Mouse (Mus musculus) adrenal gland, postnatal 14 days (tissue): Measurements from ENCODE around the gene Aifm2. TPM values are rescaled to one million over a fixed set of nuclear protein-coding genes. Genes with fewer than 3 reads are reported as not detected.
A peak's percentile ranks its signal among the peaks of the same experiment; 100 is the strongest.

Source experiments
- DNase-seq: peaks from one replicate; pipeline ENCODE4 v3.0.0; 2021; ENCODE audit warnings: mixed read lengths
- total RNA-seq: library from RNA; stranded (reverse); gene quantifications from 2 replicates; pipeline ENCODE4 v1.2.3, GENCODE M21; 2021

Gene Aifm2
- total RNA-seq, 1 experiment from 2014 or later: 325 TPM

DNA sequence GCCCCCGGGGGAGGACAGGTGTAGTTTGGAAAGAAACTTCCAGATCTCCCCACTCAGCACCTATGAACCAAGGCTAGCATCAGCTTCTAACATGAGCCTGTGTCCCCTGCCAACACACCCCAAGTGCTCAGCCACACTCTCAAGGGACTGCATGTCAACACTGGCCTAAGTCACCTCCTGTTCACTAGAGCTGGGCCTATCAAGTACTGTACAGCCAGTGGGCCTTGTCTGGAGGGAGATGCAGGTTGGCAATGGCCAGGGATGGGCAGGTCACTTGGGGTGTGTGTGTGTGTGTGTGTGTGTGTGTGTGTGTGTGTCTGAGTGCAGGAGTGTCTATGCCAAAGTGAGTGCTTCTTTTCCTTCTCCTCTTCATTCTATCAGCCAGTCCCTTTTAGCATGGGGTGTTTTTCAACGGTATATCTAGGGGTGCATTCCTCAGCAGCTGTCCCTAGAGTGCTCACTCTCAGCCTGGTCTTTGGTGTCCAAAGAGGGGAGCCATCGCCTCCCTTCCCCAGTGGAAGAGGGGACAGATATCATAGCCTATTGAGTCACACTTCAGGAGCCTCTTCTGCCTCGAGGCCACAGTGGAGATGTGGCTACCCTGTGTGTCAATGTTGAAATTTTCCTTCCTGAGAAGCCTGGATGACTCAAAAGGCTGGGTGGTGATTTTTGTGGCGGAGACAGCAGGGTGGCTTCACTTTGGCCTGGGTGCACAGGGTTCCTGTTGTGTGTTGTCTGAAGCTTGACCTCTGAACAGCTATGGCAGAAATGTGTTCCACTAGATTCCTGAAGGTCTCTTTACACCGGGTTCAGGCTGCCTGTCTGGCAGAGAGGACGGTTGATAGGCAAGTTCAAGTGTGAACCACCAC, 1.2 kb downstream of the Aifm2 start:
- peak; percentile 67 for DNase-seq

DNA sequence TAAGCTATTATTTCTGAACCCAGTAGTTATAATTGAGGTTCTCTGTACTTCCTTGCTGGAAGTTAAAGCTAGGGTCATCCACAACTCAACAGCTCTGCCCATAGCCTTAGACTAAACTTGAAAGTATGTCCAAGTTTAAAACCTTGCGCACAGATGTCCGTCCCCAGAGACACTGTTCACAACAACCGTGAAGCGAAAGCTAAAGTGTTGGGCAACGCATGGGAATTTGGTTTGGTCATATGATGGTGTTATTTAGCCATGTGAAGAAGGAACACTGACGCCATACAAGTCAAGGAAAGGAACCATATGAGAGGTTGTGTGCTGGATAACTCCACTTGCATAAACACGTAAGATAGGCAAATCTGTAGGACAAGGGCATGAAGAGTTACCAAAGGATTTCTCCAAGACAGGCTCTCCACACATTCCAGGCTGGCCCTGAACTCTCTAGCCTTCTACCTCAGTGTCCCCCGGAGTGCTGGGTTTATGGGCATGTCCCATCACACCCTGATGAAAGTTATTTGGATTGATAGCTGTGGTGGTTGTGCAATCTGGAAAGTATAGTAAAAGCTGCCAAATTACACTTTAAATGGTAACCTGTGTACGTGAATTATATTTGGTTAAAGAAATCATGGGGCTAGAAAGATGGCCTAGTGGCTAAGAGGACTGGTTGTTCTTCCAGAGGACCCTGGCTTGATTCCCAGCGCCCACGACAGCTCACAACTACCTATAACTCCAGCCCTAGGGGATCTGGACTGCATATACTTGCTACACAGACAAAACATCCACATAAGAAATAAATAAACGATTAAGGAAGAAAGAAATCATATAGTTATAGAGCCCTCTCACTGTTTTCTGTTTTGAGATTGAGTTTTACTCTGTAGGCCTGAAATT, 2.6 kb downstream of the Aifm2 start:
- peak; percentile 59 for DNase-seq

DNA sequence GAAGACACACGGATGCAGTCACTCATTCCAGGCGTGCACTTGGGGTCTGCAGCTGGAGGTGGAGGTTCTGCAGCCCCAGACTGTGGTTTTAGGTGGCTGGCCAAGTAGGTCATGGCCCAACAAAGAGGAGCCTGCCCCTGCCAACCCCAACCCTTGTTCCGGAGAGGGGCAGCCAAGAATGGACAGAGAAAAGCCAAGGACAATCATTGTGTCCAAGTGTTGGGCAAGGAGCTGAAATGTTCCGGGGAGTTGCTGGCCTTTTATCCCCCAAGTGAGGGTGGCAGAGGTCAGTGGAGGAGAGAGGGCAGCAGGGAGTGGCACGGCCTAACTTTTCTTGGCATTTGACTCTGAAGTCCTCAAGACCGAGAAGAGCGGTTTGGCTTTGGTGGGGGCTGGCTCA, 5.3 kb downstream of the Aifm2 start:
- DNase-seq: peak; percentile 83

DNA sequence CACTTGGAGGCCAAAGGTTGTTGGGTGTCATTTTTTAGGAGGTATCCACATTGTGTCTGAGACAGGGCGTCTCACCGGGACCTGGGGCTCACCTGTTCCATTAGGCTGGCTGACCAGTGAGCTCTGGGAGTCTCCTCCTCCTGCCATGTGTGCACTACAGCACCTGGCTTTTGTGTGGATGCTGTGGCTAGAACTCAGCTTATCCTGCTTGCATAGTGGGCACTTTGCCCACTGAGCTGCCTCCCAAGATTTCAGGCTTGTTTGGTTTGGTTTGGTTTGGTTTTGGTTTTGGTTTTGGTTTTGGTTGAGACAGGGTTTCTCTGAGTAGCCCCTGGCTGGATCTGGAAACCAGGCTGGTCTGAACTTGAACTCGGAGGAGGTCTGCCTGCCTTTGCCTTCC, 7.2 kb downstream of the Aifm2 start:
- DNase-seq: peak; percentile 37

DNA sequence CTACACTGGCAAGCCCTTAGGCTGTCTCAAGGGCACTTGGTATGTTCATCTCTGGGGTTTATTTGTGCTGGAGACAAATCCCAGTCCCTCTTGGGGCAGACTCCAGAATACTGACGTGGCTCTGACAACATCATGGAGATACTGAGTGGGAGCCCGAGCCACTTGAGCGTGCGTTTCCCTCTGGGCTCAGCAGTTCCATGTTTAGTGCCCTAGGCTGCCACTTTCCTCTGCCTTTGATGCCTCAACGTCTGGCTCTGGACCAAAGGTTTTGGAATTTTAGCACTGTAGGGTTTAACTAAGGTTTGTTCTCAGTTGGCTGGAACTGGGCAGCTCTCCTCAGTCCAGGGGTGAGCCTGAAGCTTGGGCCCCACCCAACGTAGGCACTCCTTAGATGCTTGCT, 8.2 kb downstream of the Aifm2 start:
- peak; percentile 37 for DNase-seq

DNA sequence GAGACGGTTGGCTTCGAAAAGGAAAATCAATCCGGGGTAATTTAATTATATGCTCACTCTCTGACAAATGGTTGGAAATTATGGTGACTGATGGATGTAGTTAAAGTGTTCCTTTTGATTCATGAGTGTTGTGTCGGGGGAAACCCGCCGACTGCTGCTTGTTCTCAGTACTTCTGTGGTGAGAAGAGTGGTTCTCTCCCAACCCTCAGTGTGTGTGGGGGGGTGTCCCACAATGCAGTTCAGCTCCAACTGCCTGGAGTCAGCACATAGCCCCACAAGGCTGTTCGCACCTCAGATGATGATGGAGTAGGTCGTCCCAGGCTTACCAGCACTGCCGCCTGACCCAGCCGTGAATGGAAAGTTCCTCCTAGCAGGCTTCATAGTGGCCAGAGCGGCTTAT, 14.1 kb downstream of the Aifm2 start:
- no peak for DNase-seq

DNA sequence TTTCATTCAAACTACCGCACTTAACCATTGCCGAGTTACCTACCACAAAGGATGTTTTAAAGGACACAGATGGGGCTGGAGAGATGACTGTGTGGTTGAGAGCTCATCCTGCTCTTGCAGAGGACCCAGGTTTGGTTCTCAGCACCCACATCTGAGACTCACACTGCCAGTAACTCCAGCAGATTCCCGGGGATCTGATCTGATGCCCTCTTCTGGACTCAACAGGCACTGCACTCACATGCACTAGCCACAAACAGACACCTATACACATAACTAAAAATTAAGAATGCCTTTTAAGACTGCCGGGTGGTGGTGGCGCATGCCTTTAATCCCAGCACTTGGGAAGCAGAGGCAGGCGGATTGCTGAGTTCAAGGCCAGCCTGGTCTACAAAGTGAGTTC, 15.1 kb downstream of the Aifm2 start:
- no peak for DNase-seq

DNA sequence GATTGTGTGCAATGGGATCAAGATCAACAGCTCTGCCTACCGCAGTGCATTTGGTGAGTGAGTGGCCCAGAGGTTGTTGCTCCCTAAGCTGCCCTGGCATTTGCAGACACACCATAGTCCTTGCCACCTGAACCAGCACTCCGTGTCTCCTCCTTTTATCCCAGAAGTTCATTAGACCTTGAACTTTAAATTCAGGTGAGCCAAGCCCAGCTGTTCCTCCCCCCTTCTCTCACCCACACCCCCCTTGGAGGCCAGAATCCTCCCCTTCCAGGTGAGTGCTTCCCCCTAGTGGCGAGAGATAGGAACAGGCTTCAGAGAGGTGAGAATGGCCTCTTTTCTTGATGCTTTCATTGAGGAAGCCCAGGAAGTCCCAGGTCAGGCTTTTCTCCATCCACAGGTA, 19.3 kb downstream of the Aifm2 start:
- DNase-seq: peak; percentile 78

DNA sequence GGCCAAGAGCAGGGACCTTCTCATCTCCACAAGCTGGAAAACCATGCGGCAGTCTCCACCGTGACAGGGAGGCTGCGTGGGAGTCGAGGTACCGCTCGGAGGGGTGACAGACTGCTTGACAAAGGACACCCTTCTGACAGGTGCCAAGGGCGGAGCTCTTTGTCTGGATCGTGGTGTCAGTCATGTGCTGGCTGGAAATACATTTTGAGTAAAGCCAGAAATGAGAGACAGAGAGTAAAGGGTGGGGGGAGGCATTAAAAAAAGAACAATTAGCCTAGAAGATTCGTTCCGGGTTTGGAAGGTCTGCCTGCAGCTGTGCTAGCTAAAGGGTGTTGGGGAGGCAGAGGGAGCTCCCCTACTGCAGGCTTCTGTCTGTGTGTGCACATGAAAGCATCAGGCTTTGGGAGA, 21.6 kb downstream of the Aifm2 start:
- no peak for DNase-seq

DNA sequence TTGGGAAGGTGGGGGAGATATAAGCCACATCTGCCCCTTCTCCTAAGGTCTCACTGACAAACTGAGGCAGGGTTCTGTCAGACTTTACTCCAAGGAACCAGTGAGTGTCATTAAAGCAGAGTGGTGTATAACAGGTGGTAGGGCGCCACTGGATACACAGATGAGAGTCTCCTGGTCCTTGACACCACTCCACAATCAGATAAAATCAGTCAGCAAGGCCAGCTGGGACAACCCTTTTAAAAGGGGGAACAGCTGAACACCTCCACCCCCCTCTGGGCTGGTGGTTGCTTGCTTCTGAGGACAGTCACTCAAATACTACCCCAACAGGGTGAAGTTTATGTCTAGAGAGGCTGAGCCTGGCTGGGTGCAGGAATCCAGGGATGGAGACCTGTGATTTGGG, 22.5 kb downstream of the Aifm2 start:
- DNase-seq: no peak

DNA sequence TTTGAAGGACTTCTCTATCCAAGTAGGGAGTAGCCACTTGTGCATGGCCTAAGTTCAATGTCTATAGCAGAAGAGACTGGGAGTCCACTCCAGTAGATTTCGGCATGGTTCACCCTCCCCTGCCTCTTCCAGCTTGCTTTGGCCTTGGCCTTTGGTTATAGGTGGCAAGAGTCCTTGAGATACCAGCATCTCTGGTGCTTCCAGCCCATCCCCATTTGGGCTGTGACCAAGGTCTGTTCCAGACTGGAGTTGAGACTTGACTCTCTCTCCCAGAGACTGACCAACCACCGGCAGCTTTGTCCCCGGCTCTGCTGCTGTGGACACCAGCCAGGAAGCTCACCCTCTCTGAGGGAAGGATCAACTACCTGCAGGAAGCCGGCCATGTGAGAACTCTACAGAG, 23.1 kb downstream of the Aifm2 start:
- peak; percentile 72 for DNase-seq

DNA sequence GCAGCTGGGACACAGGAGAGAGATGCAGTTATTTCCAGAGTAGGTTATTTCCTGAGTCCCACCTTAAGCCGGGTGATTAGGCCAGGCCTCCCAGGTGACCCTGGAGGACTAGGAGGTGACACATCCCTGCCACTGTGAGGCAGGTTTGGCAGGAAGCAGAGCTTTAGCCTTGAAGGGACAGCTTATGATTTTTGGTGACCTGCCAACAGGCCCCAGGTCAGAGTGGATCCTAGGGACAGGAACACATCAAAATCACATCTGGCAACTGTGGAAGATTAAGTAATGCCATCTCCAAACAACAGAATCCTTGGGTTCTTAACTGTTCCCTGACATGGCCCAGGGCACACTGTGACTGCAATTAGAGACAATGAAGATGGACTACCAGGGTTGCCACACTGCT, 26.2 kb downstream of the Aifm2 start:
- DNase-seq: peak; percentile 83

DNA sequence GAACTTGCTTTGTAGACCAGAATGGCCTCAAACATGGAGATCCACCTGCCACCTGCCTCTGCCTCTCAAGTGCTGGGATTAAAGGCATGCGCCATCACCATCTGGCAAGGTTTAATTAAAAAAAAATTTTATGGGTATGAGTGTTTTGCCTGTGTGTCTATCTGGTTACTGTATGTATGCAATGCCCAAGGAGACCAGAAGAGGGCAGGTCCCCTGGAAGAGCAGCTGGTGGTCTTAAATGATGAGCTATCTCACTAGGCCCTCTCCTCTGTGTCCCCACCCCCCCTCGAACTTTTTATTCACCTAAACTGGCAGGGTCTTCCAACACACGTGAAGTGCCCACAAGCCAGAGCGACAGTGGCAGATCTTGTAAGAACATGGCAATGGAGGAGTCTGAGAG, 26.8 kb downstream of the Aifm2 start:
- no peak for DNase-seq

DNA sequence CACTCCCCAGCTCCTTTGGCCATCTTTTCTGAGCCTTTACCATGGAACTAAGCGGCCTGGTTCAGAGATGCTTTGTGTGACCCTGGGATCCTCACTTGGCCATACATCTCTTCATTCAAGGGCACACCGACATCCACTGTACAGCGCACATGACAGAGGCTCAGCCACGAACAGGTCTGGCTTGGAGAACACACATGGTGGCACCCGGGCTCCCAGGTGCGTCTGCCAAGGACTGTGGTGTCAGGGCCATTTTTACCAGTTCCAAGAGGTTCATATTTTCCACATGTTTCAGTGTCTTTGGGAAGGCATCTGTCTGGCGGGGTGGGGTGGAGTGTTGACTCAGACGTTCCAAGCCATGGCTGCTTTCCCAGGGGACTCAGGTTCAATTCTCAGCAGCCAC, 27.3 kb downstream of the Aifm2 start:
- peak; percentile 47 for DNase-seq

DNA sequence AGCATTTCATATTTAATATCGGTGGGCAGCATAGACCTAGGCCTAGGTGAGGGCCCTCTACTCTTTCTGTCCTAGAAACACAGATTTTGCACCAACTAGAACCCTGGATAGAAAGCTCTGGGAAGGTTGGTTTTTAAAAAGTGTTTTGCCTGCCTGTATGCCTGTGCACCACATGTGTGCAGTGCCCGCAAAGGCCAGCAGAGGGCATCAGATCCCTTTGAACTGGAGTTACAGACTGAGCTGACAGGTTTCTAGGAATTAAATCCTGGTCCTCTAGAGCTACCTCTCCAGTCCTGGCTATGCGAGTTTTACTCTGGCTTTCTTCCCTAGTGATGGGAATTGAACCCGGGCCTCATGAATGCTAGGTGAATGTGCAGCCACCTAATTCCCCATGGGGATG, 30.1 kb downstream of the Aifm2 start:
- DNase-seq: peak; percentile 78

DNA sequence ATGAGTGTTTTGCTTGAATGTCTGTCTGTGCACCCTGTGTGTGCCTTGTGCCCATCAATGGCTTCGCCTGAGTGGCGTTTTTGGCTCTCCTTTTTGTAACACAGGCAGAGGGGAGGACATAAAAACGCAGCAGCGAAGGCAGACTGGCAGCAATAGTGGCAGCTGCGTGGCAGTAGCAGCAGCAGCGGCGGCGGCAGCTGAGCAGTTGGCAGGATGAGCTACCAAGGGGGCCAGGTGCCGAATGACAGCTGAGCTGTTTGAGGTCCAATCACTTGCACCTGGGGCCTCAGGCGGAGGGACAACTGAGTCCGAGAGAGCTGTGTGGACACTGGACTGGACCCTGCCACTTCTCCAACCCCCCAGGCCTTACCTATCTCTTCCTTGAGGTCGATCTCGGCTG, 32.2 kb downstream of the Aifm2 start:
- DNase-seq: no peak

DNA sequence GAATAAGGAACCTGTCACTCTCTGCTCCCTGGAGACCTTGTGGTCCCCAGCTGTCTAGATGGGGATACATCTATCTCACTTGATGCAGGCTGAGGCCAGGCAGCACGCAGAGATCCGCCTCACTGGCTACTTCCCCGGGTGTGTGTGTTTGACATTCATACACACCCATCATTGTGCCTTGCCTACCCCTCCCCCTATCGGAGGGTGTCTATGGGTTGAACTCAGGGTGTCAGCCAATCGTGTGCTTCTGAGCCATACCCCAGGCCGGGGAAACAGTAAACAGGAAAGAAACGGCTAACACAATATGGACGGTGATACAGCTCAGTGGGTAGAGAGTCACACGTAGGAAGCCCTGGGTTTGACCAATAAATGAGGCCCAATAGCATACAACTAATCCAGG, 35.0 kb downstream of the Aifm2 start:
- DNase-seq: no peak

DNA sequence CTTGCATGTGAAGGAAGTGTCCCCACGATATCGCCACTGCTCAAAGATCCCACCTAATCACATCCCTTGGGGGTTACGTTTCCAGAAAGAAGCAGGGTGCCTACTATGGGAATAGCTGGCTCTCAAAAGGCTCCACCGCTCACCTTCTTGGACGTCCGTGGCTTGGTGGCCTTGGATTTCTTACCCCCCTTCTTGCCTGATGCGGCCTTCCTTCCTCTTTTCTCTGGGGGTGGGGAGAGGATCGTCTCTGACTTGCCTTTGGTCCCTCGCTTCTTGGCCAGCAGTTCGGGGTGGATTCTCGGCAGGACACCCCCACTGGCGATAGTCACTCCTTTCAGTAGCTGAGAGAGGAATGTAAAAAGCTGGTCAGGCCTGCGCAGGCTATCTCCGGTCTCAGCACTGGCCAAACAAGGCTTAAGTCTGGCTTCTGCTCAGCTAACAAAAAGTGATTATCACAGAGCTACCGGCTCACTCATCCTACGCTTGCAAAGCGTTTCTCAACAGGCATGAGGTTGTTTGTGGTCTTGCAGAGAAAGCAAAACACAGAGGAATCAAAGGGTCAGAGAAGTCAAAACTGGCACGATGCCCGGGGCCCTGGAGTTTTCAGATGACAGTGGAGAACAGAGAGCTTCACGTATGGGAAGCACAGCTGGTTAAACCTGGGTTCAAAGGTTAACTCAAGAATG, 36.6 kb downstream of the Aifm2 start:
- DNase-seq: peak; percentile 69

DNA sequence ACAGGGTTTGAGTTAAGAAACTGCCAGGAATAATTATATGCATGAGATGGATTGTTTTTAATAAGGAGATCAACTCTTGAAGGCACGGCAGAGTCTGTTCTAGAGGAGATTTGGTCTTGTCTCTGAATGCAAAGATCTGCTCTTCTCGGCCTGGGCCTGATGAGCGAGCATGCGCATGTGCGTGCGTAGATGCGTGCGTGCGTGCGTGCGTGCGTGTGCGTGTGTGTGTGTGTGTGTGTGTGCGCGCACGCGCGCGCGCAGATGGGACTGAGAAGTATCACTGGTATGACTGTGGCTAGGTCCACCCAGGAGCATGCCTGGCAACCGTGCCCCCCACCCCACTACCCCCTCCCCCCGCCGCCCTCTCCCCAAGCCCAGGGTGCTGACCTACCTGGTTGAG, 38.0 kb downstream of the Aifm2 start:
- no peak for DNase-seq

DNA sequence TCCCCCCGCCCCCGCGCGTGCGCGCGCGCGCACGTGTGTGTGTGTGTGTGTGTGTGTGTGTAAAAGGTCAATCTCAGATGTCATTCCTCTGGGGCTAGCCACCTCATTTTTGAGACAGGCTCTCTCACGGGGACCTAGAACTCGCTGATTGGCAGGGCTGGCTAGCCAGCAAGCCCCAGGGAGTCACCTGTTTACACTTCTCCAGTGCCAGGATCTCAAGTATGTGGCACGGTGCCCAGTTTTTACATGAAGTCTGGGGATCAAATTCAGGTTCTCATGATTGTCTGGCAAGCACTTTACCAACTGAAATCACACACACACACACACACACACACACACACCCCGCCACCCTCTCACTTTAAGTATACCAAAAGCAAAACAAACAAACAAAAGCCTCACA, 42.0 kb downstream of the Aifm2 start:
- peak; percentile 54 for DNase-seq

DNA sequence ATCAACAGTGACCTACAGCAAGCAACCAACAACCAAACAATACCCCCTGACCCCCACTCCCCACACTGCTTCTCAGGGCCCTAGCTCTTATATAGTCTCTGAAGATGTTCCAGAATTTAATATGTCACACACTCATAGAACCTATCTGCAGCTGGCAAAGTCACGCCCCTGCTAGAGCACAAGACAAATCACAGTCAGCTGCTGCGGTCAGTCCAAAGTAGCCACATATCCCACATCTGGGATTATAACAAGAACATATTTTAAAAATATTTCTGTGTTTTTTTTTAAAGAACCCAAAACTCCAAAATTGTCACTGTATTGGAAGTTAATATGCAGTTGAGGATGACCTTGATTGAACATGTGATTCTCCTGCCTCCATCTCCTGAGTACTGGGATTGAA, 43.8 kb downstream of the Aifm2 start:
- no peak for DNase-seq

DNA sequence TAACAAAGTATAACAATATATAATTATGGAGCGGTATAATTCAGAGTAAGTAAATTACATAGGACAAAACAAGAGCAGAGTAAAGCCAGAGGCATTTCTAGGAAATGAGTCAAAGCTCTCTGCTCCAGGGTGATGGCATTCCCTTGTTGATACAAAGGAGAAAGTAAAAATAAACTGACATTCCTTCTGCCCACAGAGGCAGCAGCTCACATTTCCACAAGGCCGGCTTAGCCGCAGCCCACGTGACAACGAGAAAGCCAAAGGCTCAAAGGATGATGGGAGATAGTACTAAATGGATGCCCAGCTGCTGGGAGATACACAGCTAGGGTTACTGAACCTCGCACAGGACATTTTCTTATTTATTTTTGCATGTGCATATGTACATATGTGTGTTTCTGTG, 44.8 kb downstream of the Aifm2 start:
- peak; percentile 63 for DNase-seq

DNA sequence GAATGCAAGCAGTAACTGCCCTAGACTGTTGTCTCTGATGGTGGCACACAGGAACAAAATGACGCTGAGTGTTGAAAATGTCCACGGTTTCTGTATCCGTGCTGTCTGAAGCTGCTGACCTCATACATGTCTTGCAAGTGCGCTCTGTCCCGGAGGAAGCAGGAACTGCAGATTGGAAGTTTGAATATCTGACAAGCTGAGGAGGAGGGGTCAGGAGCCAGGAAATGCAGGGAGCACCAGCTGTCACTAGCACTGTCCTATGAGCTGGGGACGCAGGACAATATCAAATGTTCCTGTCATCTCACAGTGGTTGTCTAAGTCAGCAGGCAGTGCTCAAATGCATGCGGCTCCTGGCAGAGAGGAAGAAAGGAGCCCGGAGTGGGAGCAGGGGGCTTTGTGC, 49.6 kb downstream of the Aifm2 start:
- DNase-seq: no peak
